Mouse (Mus musculus) heart, adult 10 weeks (tissue): ENCODE measurements around the gene Serpinb1b. TPM values are rescaled to one million over a fixed set of nuclear protein-coding genes. Genes with fewer than 3 reads are reported as not detected.

Experiments used
- polyA plus RNA-seq: library from polyadenylated mRNA; stranded (reverse); fragments of 350-450 nt; fragmentation: Illumina TruSeq; extraction: RNeasy Lipid Tissue Mini Kit (QIAGEN cat#74804); gene quantifications from one replicate; pipeline ENCODE4 v1.2.3, GENCODE M21; 2014; ENCODE audit warnings: low read depth, low replicate concordance

The Serpinb1b gene
- polyA plus RNA-seq, result not detected

DNA sequence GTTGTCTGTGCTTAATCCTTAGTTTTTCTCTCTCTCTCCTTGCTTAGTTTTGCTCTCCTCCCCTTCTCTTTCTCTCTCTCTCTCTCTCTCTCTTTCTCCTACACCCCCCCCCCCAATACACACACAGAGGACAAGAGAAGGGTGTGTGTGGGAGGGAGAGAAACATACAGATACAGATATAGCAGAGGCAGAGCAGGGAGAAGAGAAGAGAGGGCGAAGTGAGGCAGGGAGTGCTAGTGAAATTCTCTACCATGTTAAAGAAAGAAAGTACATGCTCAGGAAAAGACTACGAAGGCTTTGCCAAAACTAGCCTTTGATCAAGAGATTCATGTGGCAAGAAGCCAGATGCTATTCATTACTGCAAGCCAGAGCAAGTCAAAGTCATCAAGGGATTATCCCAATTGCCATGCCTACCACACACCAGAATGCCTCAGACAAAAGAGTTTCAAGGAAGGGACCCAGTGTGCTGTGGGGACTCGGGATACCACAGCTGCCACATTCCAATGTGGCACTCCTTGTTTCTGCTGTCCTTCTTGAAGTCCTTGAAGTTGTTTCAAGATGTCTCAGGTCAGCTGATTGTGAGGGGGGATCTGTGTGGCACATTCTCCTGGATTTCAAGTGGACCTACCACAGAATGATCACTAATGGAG lies at the start of gene Serpinb1b:
TSS of gene Serpinb1b (plus strand) at position 520 of the 650 bp plus-strand sequence.

Other genes starting within 250 kb of the Serpinb1b start
- 4.2 TPM for gene Serpinb1a, start 227.4 kb upstream of the Serpinb1b start, polyA plus RNA-seq
- 0.68 TPM for gene Serpinb1c, start 180.4 kb upstream of the Serpinb1b start, polyA plus RNA-seq
- 60.7 TPM for gene Serpinb6b, start 113.4 kb upstream of the Serpinb1b start, polyA plus RNA-seq
- 15.7 TPM for gene Serpinb9, start 75.3 kb upstream of the Serpinb1b start, polyA plus RNA-seq
- 0.13 TPM for gene Serpinb9b, start 51.2 kb upstream of the Serpinb1b start, polyA plus RNA-seq
- gene Serpinb9c, start 81.2 kb downstream of the Serpinb1b start, polyA plus RNA-seq, result not detected
- gene Serpinb9d, start 114.4 kb downstream of the Serpinb1b start, polyA plus RNA-seq, result not detected
- not detected for gene Serpinb9e, start 171.0 kb downstream of the Serpinb1b start, polyA plus RNA-seq
- not detected for gene Serpinb9f, start 245.5 kb downstream of the Serpinb1b start, polyA plus RNA-seq